Mouse (Mus musculus) hindbrain, embryonic 14.5 days (tissue): ENCODE measurements at regions not wholly inside any gene's neighbourhood (a gene's known extent, or its start where the extent isn't known, plus 50 kb on each side); places are given as distances from the start of the nearest gene placed in this dataset.

Experiments used
- ATAC-seq: fragments of 200-750 bp; cut with Nextera tagmentation; 2 replicates; pipeline ENCODE4 v1.8.0; 2017; ENCODE audit warnings: moderate number of reproducible peaks, mild to moderate bottlenecking, moderate TSS enrichment, moderate library complexity; ENCODE audit not compliant: low FRiP score
- DNase-seq: peaks from one replicate; pipeline ENCODE4 v3.0.0-alpha.2; 2015; ENCODE audit warnings: low spot score
- H3K27ac ChIP-seq: fragments of 300-500 bp; sonication (generic); 2 replicates; pipeline ENCODE4 v1.5.1; 2014; ENCODE audit warnings: mild to moderate bottlenecking, moderate library complexity
- H3K27me3 ChIP-seq: fragments of 300-500 bp; sonication (generic); 2 replicates; pipeline ENCODE4 v1.6.1; 2014; ENCODE audit warnings: mild to moderate bottlenecking, low read length, mixed read lengths; ENCODE audit not compliant: control insufficient read depth, insufficient read depth
- H3K36me3 ChIP-seq: fragments of 300-500 bp; sonication (generic); replicated peaks from 2 replicates; pipeline ENCODE4 v1.6.1; 2014; ENCODE audit not compliant: control insufficient read depth, insufficient read depth
- H3K4me1 ChIP-seq: fragments of 300-500 bp; sonication (generic); replicated peaks from 2 replicates; pipeline ENCODE4 v1.6.1; 2014; ENCODE audit warnings: antibody characterized with exemption, low read length, mixed read lengths; ENCODE audit not compliant: control insufficient read depth, insufficient read depth
- H3K4me2 ChIP-seq: fragments of 300-500 bp; sonication (generic); replicated peaks from 2 replicates; pipeline ENCODE4 v1.6.1; 2014; ENCODE audit warnings: mild to moderate bottlenecking, moderate library complexity
- H3K4me3 ChIP-seq: fragments of 300-500 bp; sonication (generic); replicated peaks from 2 replicates; pipeline ENCODE4 v1.5.1; 2014; ENCODE audit warnings: mild to moderate bottlenecking, low read length
- H3K9ac ChIP-seq: fragments of 300-500 bp; sonication (generic); 2 replicates; pipeline ENCODE4 v1.6.1; 2014
- H3K9me3 ChIP-seq: fragments of 300-500 bp; sonication (generic); 2 replicates; pipeline ENCODE4 v1.6.1; 2016; ENCODE audit warnings: low read length; ENCODE audit not compliant: control insufficient read depth
- WGBS: fragments of 180-500 bp; shearing (Covaris S2); extraction: QIAGEN DNeasy Blood & Tissue Kit; methylation state at CpG from one replicate; pipeline ENCODE4 v1.1.7; 2014; 5-methylcytosine and 5-hydroxymethylcytosine counted together

DNA sequence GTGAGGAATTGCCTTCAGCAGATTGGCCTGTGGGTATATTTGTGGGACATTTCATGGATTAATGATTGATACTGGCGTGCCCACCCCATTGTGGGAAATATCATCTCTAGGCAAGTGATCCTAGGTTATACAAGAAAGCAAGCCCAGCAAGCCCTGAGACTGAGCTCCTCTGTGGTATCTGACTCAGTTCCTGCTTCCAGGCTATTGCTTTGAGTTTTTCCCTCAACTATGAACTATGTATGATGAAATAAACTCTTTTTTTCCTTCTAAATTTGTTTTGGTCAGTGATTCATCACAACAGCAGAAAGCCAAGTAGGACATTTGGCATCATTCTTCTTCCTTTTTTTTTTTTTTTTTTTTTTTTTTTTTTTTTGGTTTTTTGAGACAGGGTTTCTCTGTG, 119.8 kb downstream of the Tbr1 start:
- Histone ChIP-seq H3K9me3 (no peaks in the 10 kb centered on the region), H3K9ac (no peak overlapping the region), H3K36me3 (no peaks in the 10 kb centered on the region), H3K4me3 (no peak overlapping the region), H3K27me3 (no peaks in the 10 kb centered on the region), H3K27ac (no peak overlapping the region), H3K4me1 (no peaks in the 10 kb centered on the region), H3K4me2 (no peak overlapping the region)
- DNase-seq (no peak), ATAC-seq (no peak)
- WGBS, result 91% methylated on average over 1 of the region's 1 CpGs

GRCm38 (mm10) chr2:61938296-61938695, 108.0 kb upstream of the Slc4a10 start:
- no peak for DNase-seq
- Histone ChIP-seq H3K27ac (no peak overlapping the region), H3K9ac (no peak overlapping the region), H3K4me3 (no peak overlapping the region), H3K9me3 (no peaks in the 10 kb centered on the region), H3K4me2 (no peak overlapping the region), H3K27me3 (no peaks in the 10 kb centered on the region), H3K4me1 (no peaks in the 10 kb centered on the region), H3K36me3 (no peaks in the 10 kb centered on the region)
- 83% methylated on average over 2 of the region's 2 CpGs for WGBS
- no peak for ATAC-seq

DNA sequence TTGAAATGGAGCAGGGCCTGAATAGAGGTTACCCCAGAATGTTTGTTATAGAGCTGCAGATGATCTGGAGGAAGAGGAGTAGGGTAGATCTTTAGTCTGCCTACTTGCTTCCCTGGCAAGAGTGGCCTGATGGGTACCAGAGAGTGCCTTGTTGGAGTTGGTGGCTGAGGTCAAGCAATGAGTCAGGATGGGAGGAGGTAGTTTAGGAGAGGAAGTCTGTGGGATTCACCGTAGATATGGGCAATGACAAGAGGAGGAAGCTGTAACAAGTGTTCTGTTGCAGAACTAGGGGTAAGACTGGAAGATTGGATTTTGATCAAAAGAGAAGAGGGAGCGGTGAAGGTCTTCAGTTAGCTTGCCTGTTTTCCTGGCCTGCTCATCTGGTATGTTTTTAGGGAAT, 80.3 kb upstream of the Slc4a10 start:
- no peaks in the 10 kb centered on the region for H3K9me3 ChIP-seq
- H3K27me3 ChIP-seq, result no peaks in the 10 kb centered on the region
- H3K4me1 ChIP-seq, result no peaks in the 10 kb centered on the region
- H3K27ac ChIP-seq, result no peak overlapping the region
- ATAC-seq (no peak), DNase-seq (no peak)
- no peak overlapping the region for H3K4me3 ChIP-seq
- no peak overlapping the region for H3K9ac ChIP-seq
- WGBS, result 98% methylated on average over 2 of the region's 2 CpGs
- no peaks in the 10 kb centered on the region for H3K36me3 ChIP-seq
- no peak overlapping the region for H3K4me2 ChIP-seq

- H3K4me2 ChIP-seq, result no peak overlapping the region
- DNase-seq (peak; percentile 75), ATAC-seq (no peak)
- H3K27me3 ChIP-seq, result no peaks in the 10 kb centered on the region
- no peak overlapping the region for H3K4me3 ChIP-seq
- H3K9me3 ChIP-seq, result 0 out of 2 replicates have a peak, but pooled peaks cover 7% of the 10 kb centered on the region
- H3K27ac ChIP-seq, result no peak overlapping the region
- no peaks in the 10 kb centered on the region for H3K4me1 ChIP-seq
- 12% methylated on average over 2 of the region's 2 CpGs for WGBS
- no peaks in the 10 kb centered on the region for H3K36me3 ChIP-seq
- H3K9ac ChIP-seq, result no peak overlapping the region
Observed at GRCm38 (mm10) chr2:61967724-61968123, 78.5 kb upstream of the Slc4a10 start.

DNA sequence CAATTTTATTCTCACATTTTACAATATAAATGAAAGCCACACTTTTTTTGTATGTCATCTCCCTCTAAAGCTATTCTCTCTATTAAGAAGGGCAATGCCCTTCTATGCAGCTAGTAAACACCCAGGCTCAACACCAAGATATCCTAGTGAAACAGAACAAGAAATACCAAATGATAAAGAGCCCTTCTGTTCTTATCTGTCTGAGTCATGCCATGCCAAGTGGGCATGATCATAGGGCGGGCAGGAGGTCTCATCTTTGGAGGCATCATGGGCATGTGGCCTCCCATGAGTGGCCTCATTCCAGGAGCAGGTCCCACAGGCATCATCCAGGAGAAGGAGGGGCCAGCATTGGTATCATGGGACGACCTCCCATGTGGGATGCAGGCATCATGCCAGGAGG, 76.2 kb upstream of the Slc4a10 start:
- H3K9ac ChIP-seq, result no peak overlapping the region
- 49% methylated on average over 2 of the region's 2 CpGs for WGBS

DNA sequence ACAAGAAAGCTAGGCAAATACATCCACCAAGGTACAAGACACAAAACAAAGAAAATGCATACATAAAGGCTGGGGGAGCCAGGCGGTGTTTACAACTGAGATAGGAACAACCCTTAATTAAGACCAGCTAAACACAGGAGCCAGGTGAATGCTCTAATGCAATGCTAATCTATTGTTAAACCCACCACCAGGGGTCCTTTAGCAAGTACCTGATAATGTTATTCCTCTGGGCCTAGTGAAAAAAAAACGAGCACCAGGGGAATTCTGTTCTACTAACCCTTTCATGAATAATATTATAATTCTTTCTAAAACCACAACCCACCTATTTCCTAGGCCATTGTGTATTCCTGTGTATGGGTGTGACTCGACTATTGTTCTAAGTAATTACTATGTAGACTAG, 61.5 kb upstream of the Slc4a10 start:
- no peak overlapping the region for H3K4me2 ChIP-seq
- no peak overlapping the region for H3K27ac ChIP-seq
- H3K4me3 ChIP-seq, result no peak overlapping the region
- H3K9me3 ChIP-seq, result no peaks in the 10 kb centered on the region
- DNase-seq (no peak), ATAC-seq (no peak)
- H3K27me3 ChIP-seq, result no peaks in the 10 kb centered on the region
- H3K36me3 ChIP-seq, result no peaks in the 10 kb centered on the region
- H3K4me1 ChIP-seq, result no peaks in the 10 kb centered on the region
- H3K9ac ChIP-seq, result no peak overlapping the region
- 74% methylated on average over 3 of the region's 3 CpGs for WGBS

More for the DNA sequence above, 76.2 kb upstream of the Slc4a10 start:
- H3K27me3 ChIP-seq, result no peaks in the 10 kb centered on the region
- ATAC-seq (no peak), DNase-seq (no peak)
- peaks cover 12% of the 10 kb centered on the region for H3K9me3 ChIP-seq
- H3K4me2 ChIP-seq, result no peak overlapping the region
- no peak overlapping the region for H3K27ac ChIP-seq
- no peak overlapping the region for H3K4me3 ChIP-seq
- no peaks in the 10 kb centered on the region for H3K4me1 ChIP-seq
- H3K36me3 ChIP-seq, result no peaks in the 10 kb centered on the region

DNA sequence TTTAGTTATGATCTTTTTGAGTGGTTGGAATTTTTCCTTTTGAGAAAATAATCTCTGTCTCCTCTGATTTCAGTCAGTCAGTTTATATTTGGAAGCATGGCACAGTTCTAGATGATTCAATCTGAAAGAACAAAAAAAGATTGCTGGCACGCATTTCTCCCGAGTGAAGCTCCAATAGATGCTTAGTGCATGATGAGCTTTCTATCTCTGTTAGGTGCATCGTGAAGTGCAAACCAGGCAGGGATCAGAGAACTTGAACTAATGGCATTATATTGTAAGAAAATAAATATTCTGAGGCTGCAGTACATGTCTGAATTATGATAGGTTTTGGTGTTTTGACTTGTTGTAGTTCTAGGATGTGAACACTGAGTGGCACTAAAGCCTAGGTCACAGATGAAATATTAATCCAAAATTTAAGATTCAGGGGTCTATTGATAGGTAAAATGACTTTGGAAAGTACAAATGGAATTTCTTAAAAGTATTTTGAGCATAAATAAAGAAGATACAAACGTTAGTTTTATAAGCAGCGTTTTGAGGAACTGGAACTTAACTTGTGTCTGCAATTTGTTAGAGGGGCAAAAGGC, 59.2 kb upstream of the Slc4a10 start:
- DNase-seq (peak; percentile 55), ATAC-seq (no peak)
- Histone ChIP-seq H3K9ac (no peak overlapping the region), H3K4me2 (no peak overlapping the region), H3K4me3 (no peak overlapping the region), H3K9me3 (no peaks in the 10 kb centered on the region), H3K36me3 (no peaks in the 10 kb centered on the region), H3K27ac (no peak overlapping the region), H3K4me1 (no peaks in the 10 kb centered on the region), H3K27me3 (no peaks in the 10 kb centered on the region)
- whole genome bisulfite sequencing, result 58% methylated on average over 5 of the region's 5 CpGs
